Mouse (Mus musculus) spleen, embryonic (tissue): ENCODE measurements at regions not wholly inside any gene's neighbourhood (a gene's known extent, or its start where the extent isn't known, plus 50 kb on each side); places are given as distances from the start of the nearest gene placed in this dataset.

Source experiments
- CTCF ChIA-PET: fragments of 350-600 bp; sonication (Branson Sonifier 250); formaldehyde crosslinking; loops from one replicate; lab custom pipeline; 2022; lab: Charles Lee

- CTCF ChIA-PET, result no interaction called here
Measured at GRCm38 (mm10) chr10:68606848-68607247, 65.2 kb upstream of the Cabcoco1 start.

- CTCF ChIA-PET, result no interaction called here
Measured at GRCm38 (mm10) chr10:68611906-68612305, 70.2 kb upstream of the Cabcoco1 start.

- CTCF ChIA-PET, result no interaction called here
Measured at GRCm38 (mm10) chr10:68612727-68613126, 71.0 kb upstream of the Cabcoco1 start.

GRCm38 (mm10) chr10:68623786-68624185 is 82.1 kb upstream of the Cabcoco1 start:
- CTCF ChIA-PET, result no interaction called here

GRCm38 (mm10) chr10:68625329-68625728 is 83.6 kb upstream of the Cabcoco1 start:
- CTCF ChIA-PET, result no interaction called here

GRCm38 (mm10) chr10:68625752-68626151 is 84.1 kb upstream of the Cabcoco1 start:
- CTCF ChIA-PET, result no interaction called here

GRCm38 (mm10) chr10:68629486-68629885 is 87.8 kb upstream of the Cabcoco1 start:
- CTCF ChIA-PET, result no interaction called here

- CTCF ChIA-PET, result no interaction called here
Measured at GRCm38 (mm10) chr10:68633180-68633579, 90.3 kb upstream of the Tmem26 start.

GRCm38 (mm10) chr10:68652700-68653099 is 70.7 kb upstream of the Tmem26 start:
- CTCF ChIA-PET, result no interaction called here

GRCm38 (mm10) chr10:68655491-68655890 is 68.0 kb upstream of the Tmem26 start:
- CTCF ChIA-PET, result no interaction called here

GRCm38 (mm10) chr10:68666094-68666493 is 57.4 kb upstream of the Tmem26 start:
- CTCF ChIA-PET, result no interaction called here

GRCm38 (mm10) chr10:68669330-68669729 is 54.1 kb upstream of the Tmem26 start:
- CTCF ChIA-PET, result no interaction called here

- CTCF ChIA-PET, result no interaction called here
Measured at GRCm38 (mm10) chr10:68669992-68670391, 53.5 kb upstream of the Tmem26 start.

- CTCF ChIA-PET, result no interaction called here
Measured at GRCm38 (mm10) chr10:68672291-68672690, 51.2 kb upstream of the Tmem26 start.

- CTCF ChIA-PET, result interaction anchor here (0.5 kb wide), 1 partner anchor 544 kb away, joined by 3 read pairs; no protein-coding TSS in a partner anchor
Measured at GRCm38 (mm10) chr10:68673102-68673872, 50.2 kb upstream of the Tmem26 start.
